Mouse (Mus musculus) adipocyte (in vitro differentiated cells): Measurements from ENCODE around the gene Krtap1-3.
"Not testable (repeated sequence)": the region's sequence is repeated elsewhere in the genome, so short reads cannot be mapped to it uniquely, and the experiment has no call there.

ENCODE experiments used
- DNase-seq: peaks from one replicate; pipeline ENCODE4 v3.0.0-alpha.2; 2016; ENCODE audit warnings: low spot score

The Krtap1-3 gene

GRCm38 (mm10) chr11:99590981-99591380, at the start of gene Krtap1-3:
TSS of gene Krtap1-3 (minus strand) at chr11:99591339.
- peak; percentile 10 for DNase-seq

- no peak for DNase-seq
Measured at GRCm38 (mm10) chr11:99640926-99641325, 49.8 kb upstream of the Krtap1-3 start.

GRCm38 (mm10) chr11:99637086-99637485, 45.9 kb upstream of the Krtap1-3 start:
- DNase-seq = no peak

GRCm38 (mm10) chr11:99634653-99635134, 43.6 kb upstream of the Krtap1-3 start, which contains the start of gene Krtap4-2:
TSS of gene Krtap4-2 (minus strand) at chr11:99635084.
- DNase-seq = no peak

DNA sequence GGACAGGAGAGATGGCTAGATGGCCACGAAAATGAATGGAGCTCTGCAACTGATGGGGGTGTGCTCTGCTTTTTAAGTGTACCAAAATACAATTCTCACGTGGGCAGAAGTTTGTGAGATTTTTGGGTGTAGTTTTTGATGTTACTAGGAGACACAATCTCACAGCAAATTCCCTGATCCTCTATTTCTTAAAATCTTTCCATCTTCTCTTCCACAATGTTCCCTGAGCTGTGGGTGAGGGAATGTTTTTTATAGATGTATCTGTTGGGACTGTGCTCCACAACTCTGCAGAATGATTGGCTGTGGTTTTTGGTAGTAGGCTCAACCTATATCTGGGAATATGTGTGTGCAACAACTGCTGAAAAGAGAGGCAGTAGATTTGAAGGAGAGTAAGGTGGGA, 42.2 kb upstream of the Krtap1-3 start:
- no peak for DNase-seq

DNA sequence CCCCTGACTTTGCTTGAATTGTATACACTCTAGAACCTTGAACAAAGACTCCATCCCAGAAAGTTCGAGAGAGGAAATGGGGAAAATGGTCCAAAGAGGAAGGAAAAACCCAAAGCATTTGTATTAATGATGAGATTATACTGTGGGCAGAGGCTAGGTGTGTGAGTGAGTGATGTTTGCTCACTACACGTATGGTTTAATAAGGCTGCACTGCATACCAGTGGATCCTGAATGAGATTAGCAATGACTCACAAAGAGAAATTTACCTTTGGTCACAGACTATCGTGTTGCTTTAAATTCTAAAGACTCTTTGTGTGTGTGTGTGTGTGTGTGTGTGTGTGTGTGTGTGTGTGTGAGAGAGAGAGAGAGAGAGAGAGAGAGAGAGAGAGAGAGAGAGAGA, 39.8 kb upstream of the Krtap1-3 start:
- no peak for DNase-seq

DNA sequence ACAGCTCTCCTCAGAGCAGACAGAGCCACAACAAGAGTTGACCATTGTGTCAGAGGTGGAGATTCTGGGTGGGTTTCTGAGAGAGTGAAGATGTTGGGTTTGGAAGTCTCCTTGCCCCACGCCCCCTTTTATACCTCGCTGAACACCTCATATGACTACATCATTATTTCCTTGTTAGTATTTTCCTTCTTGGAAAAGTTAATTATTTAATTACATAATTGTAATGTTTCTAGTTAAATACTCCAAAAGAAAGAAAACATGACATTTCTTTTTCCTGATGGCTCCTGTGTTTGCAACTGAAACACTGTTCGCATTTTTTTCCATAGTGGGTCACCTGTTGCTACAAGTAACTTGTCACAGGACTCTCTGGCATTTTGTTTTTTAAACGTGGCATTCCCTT, 37.0 kb upstream of the Krtap1-3 start, which contains the start of gene Krtap4-1:
Gene Krtap4-1 (minus strand): TSS at position 101 of the 400 bp plus-strand sequence.
- DNase-seq = no peak

- DNase-seq = no peak
Measured at GRCm38 (mm10) chr11:99620335-99620734, 29.2 kb upstream of the Krtap1-3 start, which contains the start of gene Gm11562. TSS of gene Gm11562 (minus strand) at chr11:99620435.

DNA sequence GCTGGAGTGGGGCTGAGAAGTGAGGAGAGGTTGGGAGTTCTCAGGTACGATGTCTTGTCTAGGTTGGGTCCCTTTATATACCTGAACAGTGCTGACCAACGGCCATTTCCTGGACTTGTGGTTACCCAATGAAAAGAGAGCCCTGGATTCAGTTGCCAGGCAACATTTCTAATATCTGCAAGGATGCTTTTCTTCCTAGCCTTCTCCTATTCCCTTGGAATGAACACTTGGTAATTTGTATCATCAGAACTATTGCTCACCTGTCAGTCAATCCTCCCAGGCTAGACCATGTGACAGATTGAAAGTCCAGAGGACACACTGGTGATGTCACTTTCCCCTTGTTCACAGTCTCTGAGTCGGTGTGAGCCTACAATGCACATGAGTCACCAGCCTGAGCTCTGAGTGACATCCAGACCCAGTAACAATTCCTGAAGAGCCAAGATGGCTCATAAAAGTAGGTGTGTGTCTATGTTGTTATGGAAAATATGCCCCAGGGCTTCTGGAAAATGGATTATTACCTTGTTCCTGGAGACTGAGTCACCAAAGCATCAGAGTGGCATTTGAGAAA, 23.7 kb upstream of the Krtap1-3 start, which contains the start of gene Krtap2-4:
Gene Krtap2-4 (minus strand): TSS at position 51 of the 568 bp plus-strand sequence.
- no peak for DNase-seq

DNA sequence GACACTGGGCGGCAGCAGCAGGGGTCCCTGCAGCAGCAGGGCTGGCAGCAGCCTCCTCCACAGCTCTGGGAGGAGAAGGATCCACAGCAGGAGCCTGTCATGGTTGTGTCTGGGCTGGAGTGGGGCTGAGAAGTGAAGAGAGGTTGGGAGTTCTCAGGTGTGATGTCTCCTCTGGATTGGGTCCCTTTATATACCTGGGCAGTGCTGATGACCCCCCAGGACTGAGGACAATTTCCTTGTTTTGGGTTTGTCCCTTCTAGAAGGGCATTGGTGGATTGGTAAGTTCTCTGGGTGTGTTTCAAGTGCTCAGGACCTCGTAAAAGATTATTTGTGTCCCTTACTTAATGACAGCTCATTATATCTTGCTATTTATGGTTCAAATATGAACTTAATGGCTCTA, 18.9 kb upstream of the Krtap1-3 start, which contains the start of gene Gm11937:
Gene Gm11937 (minus strand): TSS at position 101 of the 400 bp plus-strand sequence.
- DNase-seq = not testable (repeated sequence)

GRCm38 (mm10) chr11:99609126-99609525, 18.0 kb upstream of the Krtap1-3 start:
- no peak for DNase-seq

DNA sequence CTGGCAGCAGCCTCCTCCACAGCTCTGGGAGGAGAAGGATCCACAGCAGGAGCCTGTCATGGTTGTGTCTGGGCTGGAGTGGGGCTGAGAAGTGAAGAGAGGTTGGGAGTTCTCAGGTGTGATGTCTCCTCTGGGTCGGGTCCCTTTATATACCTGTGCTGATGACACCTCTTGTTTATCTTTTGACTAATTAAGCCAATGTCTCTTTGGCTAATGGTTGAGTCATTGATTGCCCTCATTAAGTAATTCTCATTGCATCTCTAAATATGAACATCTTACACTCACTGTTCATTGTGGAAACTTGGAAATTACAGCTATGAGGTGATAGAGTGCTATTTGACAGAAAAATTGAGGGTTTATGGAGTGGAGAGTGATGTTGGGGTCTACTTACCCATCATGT, 12.1 kb upstream of the Krtap1-3 start, which contains the start of gene Gm11938:
Gene Gm11938 (minus strand): TSS at position 101 of the 400 bp plus-strand sequence.
- DNase-seq = not testable (repeated sequence)

GRCm38 (mm10) chr11:99597742-99598141, 6.6 kb upstream of the Krtap1-3 start, which contains the start of gene Krtap9-3:
TSS of gene Krtap9-3 (minus strand) at chr11:99598105.
- DNase-seq = not testable (repeated sequence)

DNA sequence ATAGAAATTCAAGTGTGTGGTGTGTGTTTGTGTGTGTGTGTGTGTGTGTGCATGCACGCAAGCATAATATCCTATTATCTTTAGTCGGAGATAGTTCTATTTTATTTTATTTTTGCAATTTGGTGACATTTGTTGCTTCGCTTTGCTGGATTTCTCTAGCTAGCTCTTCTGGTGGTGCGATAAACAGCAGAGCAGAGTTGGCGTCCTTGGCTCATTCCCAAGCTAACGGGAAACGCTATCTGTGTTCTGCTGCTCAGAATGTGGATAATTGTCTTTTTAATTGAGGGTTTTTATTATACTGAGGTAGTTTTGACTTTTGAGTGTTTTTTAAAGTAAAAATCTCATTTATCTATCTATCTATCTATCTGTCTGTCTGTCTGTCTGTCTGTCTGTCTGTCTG, 6.0 kb downstream of the Krtap1-3 start:
- DNase-seq = no peak

DNA sequence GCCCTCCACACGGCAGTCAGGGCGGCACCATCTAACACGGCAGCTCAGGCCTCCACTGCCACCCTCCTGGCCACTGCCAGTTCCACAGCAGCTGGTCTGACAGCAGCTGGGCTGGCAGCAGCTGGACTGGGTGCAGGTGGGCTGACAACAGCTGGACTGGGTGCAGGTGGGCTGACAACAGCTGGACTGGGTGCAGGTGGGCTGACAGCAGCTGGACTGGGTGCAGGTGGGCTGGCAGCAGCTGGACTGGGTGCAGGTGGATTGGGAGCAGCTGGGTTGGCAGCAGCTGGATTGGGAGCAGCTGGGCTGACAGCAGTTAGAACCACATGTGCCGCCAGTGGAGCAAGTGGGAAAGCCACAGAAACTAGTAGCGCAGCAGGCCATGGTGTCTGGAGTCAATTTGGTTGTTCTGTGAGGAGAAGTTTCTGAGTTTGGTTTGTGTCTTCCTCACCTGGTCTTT, 7.9 kb downstream of the Krtap1-3 start, which contains the start of gene Krtap1-4:
Gene Krtap1-4 (minus strand): TSS at position 410 of the 460 bp plus-strand sequence.
- no peak for DNase-seq

DNA sequence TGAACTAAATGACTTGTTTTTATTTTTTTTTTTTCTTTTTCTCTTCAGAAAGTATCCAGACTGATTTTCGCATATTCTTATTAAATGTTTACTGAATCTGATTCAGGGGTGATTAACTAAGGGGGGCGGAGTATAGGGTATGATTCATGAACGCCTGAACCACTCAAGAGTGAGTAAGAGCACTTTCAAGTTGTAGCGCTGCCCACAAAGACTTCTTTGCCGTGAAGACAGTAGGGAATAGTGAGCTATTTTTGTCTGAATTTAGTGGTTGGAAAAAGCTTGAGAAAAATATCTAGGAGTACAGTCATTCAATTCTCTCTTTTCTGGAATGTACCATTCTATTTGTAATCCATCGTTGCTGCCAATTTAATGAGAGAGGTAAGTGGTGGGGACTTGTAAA, 9.6 kb downstream of the Krtap1-3 start:
- no peak for DNase-seq

- no peak for DNase-seq
Measured at GRCm38 (mm10) chr11:99581051-99581450, 10.1 kb downstream of the Krtap1-3 start.

DNA sequence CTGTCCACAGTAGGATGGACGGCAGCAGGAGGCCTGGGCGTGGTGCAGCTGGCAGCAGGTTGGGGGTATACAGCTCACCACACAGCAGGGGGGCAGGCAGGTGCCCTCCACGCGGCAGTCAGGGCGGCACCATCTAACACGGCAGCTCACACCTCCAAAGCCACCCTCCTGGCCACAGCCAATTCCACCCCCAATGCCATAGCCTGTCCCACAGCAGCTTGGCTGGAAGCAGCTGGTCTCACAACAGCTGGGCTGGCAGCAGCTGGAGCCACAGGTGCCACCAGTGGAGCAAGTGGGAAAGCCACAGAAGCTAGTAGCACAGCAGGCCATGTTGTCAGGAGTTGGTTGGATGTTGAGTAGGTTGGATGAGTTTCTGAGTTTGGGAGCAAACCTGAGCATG, 10.5 kb downstream of the Krtap1-3 start, which contains the start of gene Krtap1-5:
Gene Krtap1-5 (minus strand): TSS at position 381 of the 400 bp plus-strand sequence.
- DNase-seq = no peak

DNA sequence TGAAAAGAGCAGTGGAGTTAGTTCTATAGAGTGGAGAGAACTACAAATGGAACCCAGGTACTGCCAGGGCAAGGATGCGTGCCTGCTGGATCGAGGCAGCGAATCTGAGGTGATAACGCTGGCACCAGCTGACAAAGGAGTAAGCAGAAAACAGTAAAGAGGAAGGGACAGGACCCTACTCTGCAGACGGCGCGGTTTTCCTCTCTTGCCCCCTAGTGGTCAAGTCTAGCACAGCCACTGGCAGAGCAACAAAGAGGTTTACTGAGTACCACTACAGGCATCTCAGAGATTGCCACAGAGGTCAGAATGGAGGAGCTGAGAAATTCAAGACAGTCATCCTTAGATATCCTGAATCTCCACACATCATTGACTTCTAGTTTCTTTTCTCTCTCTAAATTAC, 17.0 kb downstream of the Krtap1-3 start:
- peak; percentile 40 for DNase-seq

DNA sequence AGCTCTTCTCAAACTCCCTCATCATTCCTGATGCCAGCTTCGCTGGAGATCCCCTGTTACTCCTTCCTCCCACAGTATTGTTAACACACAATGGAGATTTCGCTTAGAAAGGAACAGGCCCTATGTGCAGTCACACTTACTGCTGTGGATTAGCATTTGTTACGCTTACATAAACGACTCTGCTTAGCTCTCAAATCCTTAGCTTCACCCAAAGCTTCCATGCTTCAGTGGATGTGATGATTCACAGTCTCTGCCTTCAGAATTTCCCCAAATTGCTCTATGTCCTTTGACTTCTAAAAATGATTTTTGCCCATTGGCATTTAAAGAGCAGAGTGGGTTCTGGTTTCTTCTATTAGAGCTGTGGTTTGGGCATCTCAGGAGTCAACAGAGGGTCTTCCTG, 18.0 kb downstream of the Krtap1-3 start:
- DNase-seq = no peak

DNA sequence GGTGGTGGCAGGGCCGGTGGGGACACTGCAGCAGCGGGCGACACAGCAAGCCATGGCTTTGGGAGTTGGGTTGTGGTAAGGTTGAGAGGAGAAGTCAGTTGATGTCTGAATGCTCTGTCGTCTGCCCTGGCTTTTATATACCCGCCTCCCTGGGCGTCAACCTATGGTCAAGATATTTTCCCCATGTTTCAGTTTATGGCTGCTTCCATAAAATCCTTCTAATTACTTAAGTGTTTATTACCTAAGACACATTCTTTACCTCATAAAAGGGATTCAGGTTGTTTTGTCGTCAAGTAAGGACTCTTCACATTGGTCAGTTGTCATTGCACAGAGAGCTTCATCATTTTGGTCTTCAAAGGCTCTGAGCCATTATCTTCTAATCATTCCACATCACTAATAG, 24.6 kb downstream of the Krtap1-3 start, which contains the start of gene Krtap3-1:
Gene Krtap3-1 (minus strand): TSS at position 101 of the 400 bp plus-strand sequence.
- no peak for DNase-seq

GRCm38 (mm10) chr11:99562580-99562979, 28.6 kb downstream of the Krtap1-3 start:
- no peak for DNase-seq

GRCm38 (mm10) chr11:99559366-99559765, 31.8 kb downstream of the Krtap1-3 start, which contains the start of gene Gm11939:
TSS of gene Gm11939 (minus strand) at chr11:99559466.
- DNase-seq = no peak
